Mouse (Mus musculus) left cerebral cortex, postnatal 4 days (tissue): ENCODE measurements around the gene Acox2. TPM values are rescaled to one million over a fixed set of nuclear protein-coding genes. Genes with fewer than 3 reads are reported as not detected.
"Not testable (repeated sequence)": the region's sequence is repeated elsewhere in the genome, so short reads cannot be mapped to it uniquely, and the experiment has no call there.

Experiments used
- DNase-seq: peaks from one replicate; pipeline ENCODE4 v3.0.0-alpha.2; 2022
- intact Hi-C: fragments of 180-260 bp; cut with DNase I; formaldehyde crosslinking; loops from one replicate; pipeline ENCODE4 v1.15.1; 2025
- total RNA-seq, 2 experiments: library from RNA; stranded (reverse); gene quantifications; 2 replicates each; pipeline ENCODE4 v1.2.3; 2021

Acox2 gene
- total RNA-seq: under 1 TPM; 0.72 TPM

DNA sequence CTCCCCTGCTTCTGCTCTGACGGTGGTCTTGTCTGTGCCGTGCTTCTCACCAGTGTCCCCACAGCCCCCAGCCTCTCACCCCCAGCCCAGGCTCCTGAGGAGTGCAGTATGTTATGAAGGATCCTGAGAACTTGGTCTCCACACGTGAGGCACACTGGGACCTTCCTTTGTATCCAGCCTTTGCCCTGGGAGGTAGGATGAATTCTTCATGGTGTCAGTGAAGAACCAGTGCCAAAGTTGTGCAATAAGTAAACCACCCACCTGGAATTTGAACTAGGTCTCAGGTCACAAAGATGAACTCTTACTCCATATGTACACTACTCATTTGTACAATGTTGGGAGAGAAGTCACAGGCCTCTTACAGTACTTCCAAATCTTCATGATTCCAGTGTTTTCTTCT lies at the start of gene Acox2:
Gene Acox2, minus strand, starts transcription at position 188 of the 400 bp plus-strand sequence.
- intact Hi-C loops: loop anchor here (10.0 kb wide), 1 partner anchor 164 kb away; the partner anchor contains the start of gene Pxk
- no peak for DNase-seq

DNA sequence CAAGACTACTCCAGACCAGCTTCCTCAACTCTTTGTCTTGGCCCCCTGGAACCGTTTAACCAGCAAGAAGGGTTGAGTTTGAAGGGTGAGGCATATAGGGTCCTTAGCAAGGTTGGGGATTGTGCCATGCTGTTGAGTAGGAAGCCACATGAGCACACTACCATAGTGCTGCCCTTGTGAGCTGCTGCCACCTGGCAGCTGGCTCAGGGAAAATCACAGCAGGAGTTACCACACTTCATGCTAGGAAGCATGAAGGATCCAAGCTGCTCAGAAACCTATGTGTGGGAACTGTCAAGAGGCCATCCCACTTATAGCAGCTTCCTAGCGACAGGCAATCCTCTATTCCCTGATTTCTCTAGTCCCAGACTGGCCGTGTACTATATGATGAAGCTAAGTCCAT lies 49.5 kb upstream of the Acox2 start:
- intact Hi-C loops: loop anchor here (10.0 kb wide), 1 partner anchor 94 kb away; the partner anchor contains the start of gene Kctd6
- DNase-seq: no peak

DNA sequence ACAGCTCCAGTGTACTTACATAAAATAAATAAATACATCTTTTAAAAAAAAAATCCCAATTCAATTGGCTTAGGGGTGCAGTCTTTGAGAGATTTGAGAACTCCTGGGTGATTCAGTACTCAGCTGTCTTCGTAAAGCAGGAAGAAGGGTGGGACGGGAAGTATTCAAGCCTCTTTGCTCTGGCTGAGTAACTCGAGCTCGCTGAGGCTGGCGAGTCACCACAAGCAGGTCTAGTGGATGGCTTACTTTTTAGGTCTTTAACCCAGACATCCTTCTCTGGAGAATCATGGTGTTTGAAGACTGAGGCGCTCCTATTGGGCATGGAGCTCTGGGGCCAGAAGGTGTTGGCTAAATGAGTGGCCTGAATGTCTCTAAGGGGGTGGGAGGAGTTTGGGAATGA lies 47.7 kb upstream of the Acox2 start:
- intact Hi-C loops: loop anchor here (10.0 kb wide), 1 partner anchor 92 kb away; the partner anchor contains the start of gene Kctd6
- no peak for DNase-seq

DNA sequence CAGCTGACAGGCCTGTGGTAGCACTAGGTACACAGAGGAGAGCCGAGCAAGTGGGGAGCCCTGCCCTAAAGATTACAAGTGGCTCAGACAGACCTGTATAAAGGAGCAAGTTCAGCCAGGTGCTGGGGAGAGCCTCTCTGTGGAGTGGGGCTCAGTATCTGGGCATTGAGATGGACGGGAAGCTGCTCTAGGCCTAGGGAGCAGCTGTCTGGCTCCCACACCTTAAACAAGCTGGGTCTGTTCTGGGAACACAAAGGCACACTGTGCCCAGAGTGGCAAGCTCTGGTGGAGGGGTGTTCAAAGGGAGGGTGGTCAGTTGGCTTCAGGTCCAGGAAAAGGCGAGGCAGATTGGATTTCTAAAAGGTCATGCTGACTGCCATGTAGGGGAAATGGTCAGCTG lies 45.9 kb upstream of the Acox2 start:
- intact Hi-C loops: loop anchor here (10.0 kb wide), 1 partner anchor 90 kb away; the partner anchor contains the start of gene Kctd6
- DNase-seq: no peak

DNA sequence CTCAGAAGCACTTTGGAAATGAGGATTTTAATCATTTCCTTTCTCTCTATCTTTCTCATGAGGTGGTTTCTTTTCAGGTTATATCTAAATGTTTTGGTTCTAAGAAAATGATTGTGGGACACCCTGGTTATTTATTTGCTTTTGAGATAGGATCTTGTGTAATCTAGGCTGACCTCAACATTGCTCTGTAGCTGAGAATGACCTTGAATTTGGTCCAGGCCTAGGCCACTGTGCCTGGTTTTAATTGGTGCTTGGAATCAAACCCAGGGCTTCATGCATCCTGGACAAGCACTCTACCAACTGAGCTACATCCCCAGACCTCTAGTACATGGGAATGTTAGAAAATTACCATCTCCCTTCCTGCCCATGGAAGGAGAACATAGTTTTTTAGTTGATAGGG lies 44.9 kb upstream of the Acox2 start:
- no peak for DNase-seq
- intact Hi-C loops: loop anchor here (10.0 kb wide), 1 partner anchor 89 kb away; the partner anchor contains the start of gene Kctd6

DNA sequence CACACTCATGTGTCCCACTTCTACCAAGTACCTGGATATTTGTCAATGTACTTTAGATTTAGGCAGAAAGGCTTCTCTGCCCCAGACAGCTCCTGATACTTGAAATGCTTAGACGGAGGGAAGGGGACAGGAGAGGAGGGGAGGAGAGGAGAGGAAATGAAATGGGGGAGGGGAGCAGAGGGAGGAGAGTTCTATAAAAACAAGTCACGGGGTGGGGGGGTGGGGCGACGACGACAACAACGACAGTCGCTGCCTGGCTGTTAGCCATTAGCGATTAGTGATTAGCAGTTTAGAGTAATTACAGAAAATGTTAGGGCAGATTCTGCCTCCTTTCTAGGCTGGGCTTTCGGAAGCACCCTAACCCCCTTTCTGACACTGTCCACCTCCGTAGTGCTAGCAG lies 43.5 kb upstream of the Acox2 start:
- intact Hi-C loops: loop anchor here (10.0 kb wide), 1 partner anchor 88 kb away; the partner anchor contains the start of gene Kctd6
- DNase-seq: no peak

DNA sequence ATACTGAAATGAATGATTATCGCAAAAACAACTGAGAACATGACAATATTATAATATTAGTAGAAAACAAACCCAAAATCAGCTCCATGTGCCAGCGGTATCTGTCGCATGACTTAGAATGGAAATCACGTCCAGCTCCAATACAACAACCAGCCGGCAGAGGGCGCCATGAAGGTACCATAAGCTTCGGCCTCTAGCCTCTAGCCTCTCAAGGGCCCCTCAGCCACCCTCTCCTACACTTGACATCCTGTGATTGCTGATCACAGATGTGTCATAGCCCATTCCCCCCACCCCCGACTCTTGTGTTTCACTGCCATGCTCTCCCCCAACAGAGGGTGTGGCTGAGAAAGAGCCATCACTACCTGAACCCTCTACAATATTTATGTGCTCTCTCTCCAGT lies 41.1 kb upstream of the Acox2 start:
- peak; percentile 64 for DNase-seq
- intact Hi-C loops: loop anchor here (10.0 kb wide), 1 partner anchor 85 kb away; the partner anchor contains the start of gene Kctd6

DNA sequence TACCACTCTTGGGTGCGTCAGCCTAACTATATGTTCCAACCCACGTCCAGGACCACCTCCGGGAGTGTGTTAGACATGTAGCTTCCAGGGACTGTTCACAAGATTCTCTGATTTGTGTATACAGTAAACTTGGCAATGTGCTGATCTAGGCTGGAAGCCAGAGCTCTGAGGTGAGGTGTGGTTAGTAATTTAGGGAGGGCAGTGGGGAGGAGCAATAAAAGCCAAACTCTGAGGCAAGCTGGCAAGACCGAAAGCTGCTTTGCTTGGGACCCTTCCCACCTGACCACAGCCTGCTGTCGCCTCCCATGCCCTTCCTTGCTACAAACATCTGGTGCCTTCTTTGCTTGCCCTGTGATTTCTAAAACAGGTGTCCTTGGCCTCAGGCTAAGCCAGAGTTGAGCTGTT lies 38.7 kb upstream of the Acox2 start:
- intact Hi-C loops: no loop called here
- peak; percentile 47 for DNase-seq

DNA sequence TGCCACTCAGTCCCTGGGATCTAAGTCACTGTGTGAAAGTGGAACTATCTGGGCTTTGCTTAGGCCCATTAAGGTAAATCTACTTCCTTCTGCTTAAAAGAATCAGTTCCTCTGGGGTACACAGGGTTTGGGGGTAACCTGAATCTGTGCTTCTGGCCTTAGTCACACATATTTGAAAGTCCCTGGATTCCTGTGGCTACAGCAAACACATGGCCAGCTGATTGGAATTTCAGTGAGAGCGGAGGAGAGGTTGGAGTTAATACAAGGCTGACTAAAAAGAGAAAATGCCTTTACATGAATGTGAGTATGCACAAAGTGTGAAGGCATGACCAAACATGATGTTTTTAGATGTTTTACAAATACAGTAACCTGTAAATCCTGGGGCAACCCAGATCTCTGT lies 35.1 kb upstream of the Acox2 start:
- no peak for DNase-seq
- intact Hi-C loops: no loop called here

DNA sequence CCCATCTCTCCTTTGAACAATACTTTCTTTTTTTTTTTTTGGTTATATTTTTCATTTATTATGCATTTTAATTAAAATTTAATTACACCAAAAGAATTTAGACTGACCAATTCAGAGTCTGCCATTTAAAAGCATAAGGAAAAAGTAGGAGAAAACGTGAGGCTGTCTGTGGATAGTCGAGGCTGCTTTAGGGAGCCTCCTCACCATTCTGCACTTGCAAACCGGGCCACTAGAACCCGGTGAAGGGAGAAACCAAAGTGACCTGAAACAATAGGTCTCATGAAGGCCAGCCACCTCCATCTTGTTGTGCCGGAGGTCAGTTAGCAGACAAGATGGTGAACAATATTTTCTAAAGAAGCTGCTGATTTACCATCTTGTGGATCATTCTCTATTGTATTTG lies 27.4 kb upstream of the Acox2 start:
- intact Hi-C loops: not testable (repeated sequence)
- DNase-seq: peak; percentile 20

DNA sequence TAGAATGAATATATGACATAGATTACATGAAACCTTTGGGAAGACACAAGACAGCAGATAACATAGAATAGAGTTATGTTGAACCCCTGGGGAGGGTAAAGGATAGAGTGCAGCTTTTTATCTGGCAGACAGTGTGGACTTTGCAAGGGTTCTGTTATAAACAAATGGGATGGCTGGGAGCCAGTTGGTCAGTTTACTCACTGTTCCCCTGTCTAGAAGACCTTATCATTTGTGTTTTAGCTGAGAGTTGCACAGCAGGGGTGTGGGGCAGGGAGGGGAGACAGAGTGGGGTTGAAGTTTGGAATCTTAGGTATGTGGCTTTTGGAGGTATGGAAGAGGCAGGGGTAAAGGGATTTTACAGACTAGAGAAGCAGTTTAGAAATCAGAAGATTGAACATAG lies 24.6 kb upstream of the Acox2 start:
- no peak for DNase-seq
- intact Hi-C loops: no loop called here

DNA sequence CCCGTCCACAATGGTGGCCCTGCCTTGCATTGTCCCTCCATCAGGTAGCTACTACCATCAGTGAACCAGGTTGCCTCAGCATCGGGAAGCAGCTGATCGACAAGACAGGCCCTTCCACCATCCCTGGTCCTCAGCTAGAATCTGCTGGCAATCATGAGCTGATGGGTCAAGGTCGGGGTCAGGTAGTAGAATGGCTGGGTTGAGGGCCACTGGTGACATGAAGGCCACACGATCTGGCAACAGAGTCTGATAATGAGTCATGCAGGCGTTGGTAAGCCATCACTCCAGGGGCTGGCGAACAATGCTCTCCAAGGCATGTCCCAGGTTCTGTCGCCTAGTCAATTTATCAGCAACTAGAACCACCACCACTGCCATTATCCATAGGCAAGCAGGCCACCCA lies 12.1 kb upstream of the Acox2 start:
- DNase-seq, intact Hi-C loops: not testable (repeated sequence)

DNA sequence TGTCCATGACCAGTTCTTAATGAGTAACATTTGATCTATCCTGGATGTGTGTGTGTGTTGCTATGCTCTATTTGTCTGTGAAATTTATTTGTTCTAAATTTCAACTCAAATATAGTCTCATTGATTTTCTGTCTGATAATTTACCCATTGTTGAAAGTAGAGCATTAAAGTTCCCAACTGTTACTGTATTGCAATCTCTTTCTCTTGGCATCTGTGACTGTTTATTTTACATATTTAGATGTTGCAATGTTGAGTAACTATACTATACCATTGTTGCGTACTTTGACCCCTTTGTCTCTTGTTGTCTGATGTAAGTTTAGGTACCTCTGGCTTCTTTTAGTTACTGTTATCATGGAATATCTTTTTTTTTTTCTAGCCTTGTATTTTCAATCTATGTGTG lies 5.2 kb upstream of the Acox2 start:
- intact Hi-C loops: no loop called here
- DNase-seq: no peak

DNA sequence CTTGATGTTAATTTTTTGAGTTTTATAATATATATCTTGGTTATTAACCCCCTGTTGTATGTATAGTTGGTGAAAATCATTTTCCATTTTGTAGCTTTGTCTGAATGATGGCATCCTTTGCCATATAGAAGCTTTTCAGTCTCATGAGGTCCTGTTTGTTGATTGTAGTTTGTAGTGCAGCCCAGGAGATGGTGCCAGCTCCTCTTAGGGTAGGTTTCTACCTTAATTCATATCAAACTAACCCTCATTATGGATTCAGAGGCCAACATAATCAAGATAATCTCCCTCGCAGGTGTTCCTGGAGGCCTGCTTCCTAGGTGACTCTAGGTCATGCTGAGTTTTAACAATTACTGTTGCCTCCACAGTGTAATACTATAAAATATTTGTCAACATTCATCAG lies 3.1 kb upstream of the Acox2 start:
- intact Hi-C loops: no loop called here
- no peak for DNase-seq

DNA sequence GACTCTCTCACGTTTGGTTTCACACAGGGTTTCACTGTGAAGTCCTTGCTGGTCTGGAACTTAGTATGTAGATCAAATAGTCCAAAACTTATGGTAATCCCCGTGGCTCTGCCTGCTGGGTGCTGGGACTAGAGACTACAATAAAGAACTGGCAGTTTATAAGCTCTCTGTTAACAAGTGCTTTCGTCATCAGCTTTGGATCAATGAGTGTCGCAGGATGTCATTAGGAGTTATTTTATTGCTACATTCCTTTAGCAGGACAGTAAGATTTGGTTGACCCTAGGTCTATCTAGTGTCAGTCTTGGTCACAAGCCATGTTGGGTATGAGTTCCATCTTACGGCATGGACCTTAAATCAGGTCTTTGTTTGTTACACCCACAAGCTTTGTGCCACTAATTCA lies 1.1 kb upstream of the Acox2 start:
- intact Hi-C loops: no loop called here
- DNase-seq: no peak

DNA sequence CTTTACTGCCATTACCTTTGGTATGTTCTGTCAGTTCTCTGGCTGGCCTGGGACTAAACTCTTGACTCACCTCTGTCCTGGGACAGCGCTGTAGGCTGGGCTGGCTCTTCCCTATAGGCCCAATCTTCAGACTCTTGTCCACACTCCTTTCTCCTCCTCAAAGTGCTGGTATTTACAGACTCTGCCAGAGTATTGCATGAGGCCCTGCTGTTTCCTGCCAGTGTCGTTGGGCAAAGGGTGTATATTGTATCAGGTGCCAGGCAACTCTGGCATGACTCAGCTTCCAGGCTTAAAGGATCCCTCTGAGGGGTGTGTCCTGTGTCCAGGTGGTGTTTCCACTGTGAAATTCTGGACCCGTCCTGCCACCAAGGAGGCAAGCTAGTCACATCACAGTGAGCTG lies 401 bp downstream of the Acox2 start:
- intact Hi-C loops: loop anchor here (10.0 kb wide), 1 partner anchor 164 kb away; the partner anchor contains the start of gene Pxk
- DNase-seq: no peak

DNA sequence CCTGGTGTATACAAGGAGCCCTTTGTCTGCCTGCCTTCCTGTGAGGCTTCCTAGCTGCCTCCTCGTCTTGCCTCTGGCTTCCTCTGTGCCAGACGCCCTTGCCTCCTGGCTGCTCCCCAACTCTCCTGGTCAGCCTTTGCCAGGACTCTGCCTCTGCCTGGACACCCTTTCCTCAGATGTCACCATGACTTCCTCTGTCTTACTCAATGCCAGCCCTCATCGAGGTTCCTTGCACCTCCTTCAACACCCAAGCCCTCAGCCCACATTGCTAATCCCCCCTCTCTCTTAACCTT lies 872 bp downstream of the Acox2 start:
- no peak for DNase-seq
- intact Hi-C loops: loop anchor here (10.0 kb wide), 1 partner anchor 163 kb away; the partner anchor contains the start of gene Pxk

DNA sequence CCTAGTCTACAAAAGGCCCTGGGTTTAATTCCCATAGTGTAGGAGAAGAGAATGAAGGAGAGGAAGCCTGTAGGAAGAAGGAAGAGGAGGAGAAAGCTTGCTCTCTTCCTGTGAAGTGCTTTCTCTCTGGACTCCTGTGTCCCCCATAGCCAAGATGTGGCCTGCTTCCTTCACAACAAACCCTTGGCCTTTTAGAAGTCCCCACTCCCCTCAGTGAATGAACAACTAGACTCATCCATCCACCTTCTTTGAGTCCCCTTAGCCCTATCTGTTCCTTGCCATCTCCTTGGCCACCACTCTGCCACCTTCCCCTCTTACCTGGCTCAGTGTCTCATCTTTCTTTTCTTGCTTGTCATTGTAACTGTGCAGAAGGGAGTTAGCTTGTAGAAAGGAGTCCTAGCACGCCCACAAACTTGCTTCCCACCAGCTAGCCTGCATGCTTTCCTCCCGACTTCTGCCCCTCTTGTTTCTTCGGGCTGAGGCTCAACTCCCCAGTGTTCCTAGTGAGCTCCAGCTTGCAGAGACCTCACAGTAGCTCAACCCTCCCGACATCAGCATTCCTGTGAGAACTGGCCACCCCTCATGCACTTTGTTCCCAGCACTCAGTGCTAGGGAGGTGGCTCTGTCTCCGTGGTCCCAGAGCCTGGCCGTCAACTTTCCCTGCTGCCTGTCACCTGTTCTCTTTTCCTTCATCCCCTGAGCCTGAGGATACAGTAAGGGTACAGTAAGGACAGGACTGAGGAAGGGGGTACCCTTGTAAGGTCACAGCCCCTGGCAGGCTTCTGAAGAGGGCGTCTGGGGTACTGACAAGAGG lies 1.4 kb downstream of the Acox2 start:
- DNase-seq: no peak
- intact Hi-C loops: loop anchor here (10.0 kb wide), 1 partner anchor 163 kb away; the partner anchor contains the start of gene Pxk

DNA sequence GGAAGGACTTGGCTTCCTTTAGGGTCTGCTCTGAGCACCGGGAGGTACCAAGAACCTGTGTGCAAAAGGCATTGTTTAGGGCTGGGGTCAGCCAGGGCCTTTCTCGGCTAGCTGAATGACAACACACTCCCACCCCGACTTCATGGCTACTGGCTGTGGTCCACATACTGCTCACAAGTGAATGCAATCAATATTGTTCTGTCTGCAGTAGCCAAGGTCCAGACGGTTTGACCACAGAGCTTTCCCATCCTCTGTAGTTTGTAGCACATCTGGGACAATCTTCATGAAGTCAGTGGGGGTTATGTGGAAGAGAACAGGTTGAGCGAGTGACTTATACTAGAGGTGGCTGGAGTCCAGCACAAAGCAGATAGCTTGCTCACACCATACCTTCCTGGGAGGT lies 2.3 kb downstream of the Acox2 start:
- no peak for DNase-seq
- intact Hi-C loops: loop anchor here (10.0 kb wide), 1 partner anchor 162 kb away; the partner anchor contains the start of gene Pxk

DNA sequence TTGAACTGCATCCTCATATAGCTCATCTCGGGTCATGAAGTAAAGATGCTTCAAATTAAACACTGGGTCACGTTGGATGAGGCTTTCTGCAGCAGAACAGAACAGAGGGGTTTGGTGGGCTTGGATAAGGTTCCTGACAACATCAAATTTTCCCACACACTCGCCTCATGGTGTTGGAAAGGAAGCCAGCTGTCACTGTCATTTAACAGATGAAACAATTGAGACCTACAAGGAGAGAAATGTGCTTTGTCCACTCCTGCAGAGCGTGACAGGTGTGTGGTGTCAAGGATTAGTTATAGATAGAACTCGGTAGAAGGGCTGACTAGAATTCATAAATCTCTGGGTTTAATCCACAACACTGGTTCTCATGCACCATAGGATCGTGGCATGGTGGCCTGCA lies 3.1 kb downstream of the Acox2 start:
- DNase-seq: no peak
- intact Hi-C loops: loop anchor here (10.0 kb wide), 1 partner anchor 161 kb away; the partner anchor contains the start of gene Pxk

DNA sequence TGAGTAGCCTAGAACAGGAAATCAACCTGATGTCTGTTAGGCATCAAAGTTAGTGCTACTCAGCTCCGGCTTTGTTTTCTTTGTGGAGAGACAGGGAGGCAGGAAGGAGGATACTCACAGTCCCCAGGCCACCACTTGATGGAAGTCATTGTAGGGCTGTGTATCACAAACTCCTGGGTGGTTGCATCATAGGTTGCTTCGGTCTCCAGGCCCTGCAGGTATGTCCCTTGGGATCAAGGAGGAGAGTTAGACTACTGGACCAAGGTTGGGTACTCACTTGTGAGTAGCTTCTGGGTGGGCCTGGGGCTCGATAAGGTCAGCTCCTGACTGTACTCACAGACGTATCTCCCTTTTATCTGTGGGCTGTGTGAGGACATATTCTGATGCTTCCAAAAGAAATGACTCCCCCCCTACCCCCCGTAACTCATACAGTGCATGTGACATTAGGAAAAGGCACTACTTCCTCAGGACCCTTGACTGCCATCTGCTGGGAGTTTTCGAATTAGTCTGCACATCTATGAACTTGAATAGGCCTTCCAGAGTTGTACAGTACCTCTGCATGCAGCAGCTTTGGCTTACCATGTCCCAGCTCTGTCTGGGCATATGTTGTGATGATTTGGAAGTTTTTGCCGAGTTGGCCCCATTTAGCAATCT lies 4.0 kb downstream of the Acox2 start:
- DNase-seq: peak; percentile 70
- intact Hi-C loops: loop anchor here (10.0 kb wide), 1 partner anchor 160 kb away; the partner anchor contains the start of gene Pxk
